In the genomic region with DNA sequence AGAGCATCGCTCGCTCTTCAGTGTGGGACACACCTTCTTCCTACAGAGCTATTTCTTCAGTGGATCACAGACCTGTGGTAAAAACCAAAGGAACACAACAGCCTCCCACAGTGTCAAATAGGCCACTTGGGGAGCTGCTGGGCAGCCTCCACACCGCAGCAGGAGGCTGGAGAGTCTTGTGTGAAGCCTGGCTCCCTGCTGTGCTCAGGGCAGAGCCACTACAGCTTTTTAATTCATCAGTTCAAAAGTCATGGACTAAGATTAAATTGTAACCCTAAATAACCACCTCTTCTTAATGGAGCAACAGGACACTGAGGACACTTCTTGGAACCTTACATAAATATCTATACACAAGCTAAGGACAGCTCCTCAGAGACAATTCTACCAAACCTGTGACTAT, we compare ENCODE assay signal across 19 mouse cellular contexts. TPM values are rescaled to one million over a fixed set of nuclear protein-coding genes. Genes with fewer than 3 reads are reported as not detected.
A peak's percentile ranks its signal among the peaks of the same experiment; 100 is the strongest.
DNase-seq lines count a peak whose midpoint lies in the region; ATAC-seq and TF ChIP-seq lines count a peak whose summit lies in the region.
"Had no signal": no experiment of that assay in that cellular context is flagged by ENCODE, and none has a peak within 500 bp of the region (broad histone marks: within the 10 kb centered on the region; RNA-seq: fewer than 3 reads in every experiment).

No protein-coding gene starts in this region.

- DNase-seq in cerebellum, adult 9-11 months = peak; percentile 33
- no peak for DNase-seq in cerebellum, adult 18-20 months
- DNase-seq in kidney, adult 2 months = peak; percentile 75
- no peak for DNase-seq in kidney, postnatal 10 days
- DNase-seq in midbrain, postnatal 0 days (ENCODE audit: low spot score) = no peak
- DNase-seq in heart, postnatal 10 days = no peak
- DNase-seq: adrenal gland, adult 2 months; gastrocnemius, postnatal 14 days; layer of hippocampus, postnatal 36 days; lung, postnatal 4 days; thymus, adult 18-20 months; thymus, postnatal 4 days had no signal

- H3K27me3 ChIP-seq in kidney, adult 2 months (replicated peaks; ENCODE audit: control insufficient read depth, insufficient read depth, low read length) = no peaks in the 10 kb centered on the region
- no peaks in the 10 kb centered on the region for H3K27me3 ChIP-seq in midbrain, postnatal 0 days (ENCODE audit: insufficient read depth, low read length)
- peaks cover 15% of the 10 kb centered on the region for H3K27me3 ChIP-seq in midbrain, embryonic 13.5 days

- peaks cover 6% of the 10 kb centered on the region; the same call in 1 of the 2 replicates for H3K4me1 ChIP-seq in kidney, adult 2 months (ENCODE audit: control insufficient read depth, insufficient read depth, low read length)
- H3K4me1 ChIP-seq in midbrain, postnatal 0 days (ENCODE audit: insufficient read depth, low read length) = no peaks in the 10 kb centered on the region
- peaks cover 9% of the 10 kb centered on the region for H3K4me1 ChIP-seq in midbrain, embryonic 13.5 days (replicated peaks)

- no peak overlapping the region for H3K9ac ChIP-seq in midbrain, postnatal 0 days (replicated peaks; ENCODE audit: low read length, poor library complexity, severe bottlenecking)
- H3K9ac ChIP-seq in midbrain, embryonic 13.5 days (replicated peaks) = no peak overlapping the region
- H3K9ac ChIP-seq: intestine, embryonic 15.5 days had no signal

- 71% methylated on average over 3 of the region's 3 CpGs for WGBS in kidney, adult 2 months
- WGBS in midbrain, postnatal 0 days = 65% methylated on average over 3 of the region's 3 CpGs
- 73% methylated on average over 3 of the region's 3 CpGs for WGBS in midbrain, embryonic 13.5 days

- no peak for ATAC-seq in midbrain, postnatal 0 days (ENCODE audit: low FRiP score)
- no peak for ATAC-seq in midbrain, embryonic 13.5 days
- ATAC-seq: forebrain, embryonic 16.5 days; hindbrain, embryonic 16.5 days; intestine, embryonic 15.5 days had no signal

- peak overlapping the region; percentile 48 for H3K27ac ChIP-seq in kidney, adult 2 months (ENCODE audit: insufficient read depth, low read depth, low read length)
- no peak overlapping the region for H3K27ac ChIP-seq in midbrain, postnatal 0 days (ENCODE audit: low read depth, low read length)
- no peak overlapping the region for H3K27ac ChIP-seq in midbrain, embryonic 13.5 days
- H3K27ac ChIP-seq: hindbrain, embryonic 10.5 days; intestine, embryonic 15.5 days had no signal

- no peaks in the 10 kb centered on the region; the same call in none of the 2 replicates for H3K36me3 ChIP-seq in kidney, adult 2 months (ENCODE audit: control insufficient read depth, insufficient read depth, low read length)
- peaks cover 75% of the 10 kb centered on the region for H3K36me3 ChIP-seq in midbrain, postnatal 0 days (ENCODE audit: insufficient read depth, low read length)
- H3K36me3 ChIP-seq in midbrain, embryonic 13.5 days = peaks cover 99% of the 10 kb centered on the region

- TF ChIP-seq POLR2A in kidney, adult 2 months (IDR thresholded peaks at IDR 0.05; ENCODE audit: low read depth, low read length) = no peak

- no peak overlapping the region for H3K4me3 ChIP-seq in kidney, adult 2 months (ENCODE audit: insufficient read depth, low read depth, low read length)
- H3K4me3 ChIP-seq in midbrain, postnatal 0 days (ENCODE audit: low read depth, low read length) = no peak overlapping the region
- no peak overlapping the region for H3K4me3 ChIP-seq in midbrain, embryonic 13.5 days (replicated peaks)
- H3K4me3 ChIP-seq: hindbrain, embryonic 10.5 days; intestine, embryonic 15.5 days had no signal

- H3K9me3 ChIP-seq in midbrain, postnatal 0 days (ENCODE audit: low read length) = no peaks in the 10 kb centered on the region
- no peaks in the 10 kb centered on the region for H3K9me3 ChIP-seq in midbrain, embryonic 13.5 days
- H3K9me3 ChIP-seq: hindbrain, embryonic 10.5 days; intestine, embryonic 15.5 days had no signal

- H3K4me2 ChIP-seq in midbrain, postnatal 0 days (ENCODE audit: low read depth, low read length, poor library complexity, severe bottlenecking) = no peak overlapping the region
- H3K4me2 ChIP-seq in midbrain, embryonic 13.5 days (replicated peaks) = no peak overlapping the region
- H3K4me2 ChIP-seq: heart, embryonic 11.5 days; intestine, embryonic 15.5 days had no signal

- intact Hi-C loops in heart, postnatal 10 days (cut with DNase I) = no loop called here

- no peak; the same call in 1 of the 2 replicates for TF ChIP-seq CTCF in kidney, adult 2 months (conservative IDR thresholded peaks at IDR 0.05; ENCODE audit: insufficient read depth, insufficient read length, low read depth, low read length)
- TF ChIP-seq CTCF in midbrain, postnatal 0 days (IDR thresholded peaks at IDR 0.05) = peak; percentile 21; the same call in 1 of the 2 replicates

RNA-seq across cellular contexts. Expression of a gene that starts 31.6 kb away (rescaled TPM):
- 31.3 and 34.4 TPM in 2 replicates for polyA plus RNA-seq in kidney, adult 2 months (2012; rRNA removed)
- 74.5 and 79.2 TPM in 2 replicates for total RNA-seq in midbrain, postnatal 0 days (2014; rRNA removed)
- polyA plus RNA-seq in midbrain, postnatal 0 days (2015; fragmentation: Nextera tagmentation; extraction: Ambion mirVana) = 54.3 and 65.5 TPM in 2 replicates
- polyA plus RNA-seq in midbrain, embryonic 13.5 days (2015; fragmentation: Nextera tagmentation; extraction: Ambion mirVana) = 132 and 137 TPM in 2 replicates
- total RNA-seq in heart, postnatal 10 days (2021) = 10 to 100 TPM; 24.6 to 26.1 TPM

RNA-seq across cellular contexts. Expression of a gene that starts 42.5 kb away (rescaled TPM):
- 1.5 and 2.2 TPM in 2 replicates for polyA plus RNA-seq in kidney, adult 2 months (2012; rRNA removed)
- total RNA-seq in midbrain, postnatal 0 days (2014; rRNA removed) = 311 and 368 TPM in 2 replicates
- polyA plus RNA-seq in midbrain, postnatal 0 days (2015; fragmentation: Nextera tagmentation; extraction: Ambion mirVana) = 83.5 and 86.4 TPM in 2 replicates
- polyA plus RNA-seq in midbrain, embryonic 13.5 days (2015; fragmentation: Nextera tagmentation; extraction: Ambion mirVana) = 19.7 and 20.2 TPM in 2 replicates
- under 1 TPM; 0.72 to 0.79 TPM for total RNA-seq in heart, postnatal 10 days (2021)

RNA-seq across cellular contexts. Expression of a gene that starts 52.3 kb away (rescaled TPM):
- polyA plus RNA-seq in kidney, adult 2 months (2012; rRNA removed) = 6.1 and 11.2 TPM in 2 replicates
- 5.2 and 5.9 TPM in 2 replicates for total RNA-seq in midbrain, postnatal 0 days (2014; rRNA removed)
- polyA plus RNA-seq in midbrain, postnatal 0 days (2015; fragmentation: Nextera tagmentation; extraction: Ambion mirVana) = 4.4 and 6.4 TPM in 2 replicates
- polyA plus RNA-seq in midbrain, embryonic 13.5 days (2015; fragmentation: Nextera tagmentation; extraction: Ambion mirVana) = 7.6 and 8.6 TPM in 2 replicates
- total RNA-seq in heart, postnatal 10 days (2021) = 1 to 10 TPM; 5.3 to 6.5 TPM
- total RNA-seq: megakaryocyte-erythroid progenitor cell, adult 5-6 weeks had no signal

Comparison
In these comparisons a context has a peak if more than half of its experiments do, and no peak if none do; other contexts are left out.
1. DNase-seq: peak in cerebellum, adult 9-11 months (single experiment) and kidney, adult 2 months (single experiment); none in cerebellum, adult 18-20 months (0 of 2), kidney, postnatal 10 days (single experiment), midbrain, postnatal 0 days (single experiment) and heart, postnatal 10 days (0 of 2).